Mouse (Mus musculus): Measurements from ENCODE around the gene Ccer1. TPM values are rescaled to one million over a fixed set of nuclear protein-coding genes. Genes with fewer than 3 reads are reported as not detected.

Ccer1 gene
- total RNA-seq (2023) = not detected

GRCm38 (mm10) chr10:97692913-97693312, at the start of gene Ccer1:
Gene Ccer1, plus strand, starts transcription at chr10:97693059.

GRCm38 (mm10) chr10:97643768-97644167, 49.1 kb upstream of the Ccer1 start, which contains the start of gene Epyc:
Gene Epyc, plus strand, starts transcription at chr10:97644068.

GRCm38 (mm10) chr10:97726655-97727054, 33.8 kb downstream of the Ccer1 start, which contains the start of gene C030005K15Rik:
Gene C030005K15Rik, minus strand, starts transcription at chr10:97726755.

Other genes with a start within 250 kb of the Ccer1 start
- 1.4 TPM for gene Dcn, start 213.4 kb upstream of the Ccer1 start, total RNA-seq (2023)
- gene Lum, start 127.9 kb upstream of the Ccer1 start, total RNA-seq (2023) = not detected
- not detected for gene Kera, start 86.2 kb upstream of the Ccer1 start, total RNA-seq (2023)
- not detected for gene Epyc, start 49.0 kb upstream of the Ccer1 start, total RNA-seq (2023)
- gene C030005K15Rik, start 33.7 kb downstream of the Ccer1 start, total RNA-seq (2023) = not detected